Mouse (Mus musculus) hindlimb bud, embryonic 11.5 days (tissue): ENCODE data around the gene Sirpa.

Experiments
- DNase-seq: peaks from one replicate; pipeline ENCODE4 v3.0.0-alpha.2; 2012; ENCODE audit warnings: low read depth, low spot score; ENCODE audit errors: extremely low spot score

Sirpa gene

GRCm38 (mm10) chr2:129605816-129606215 lies 13.2 kb downstream of the Sirpa start:
- DNase-seq: no peak

DNA sequence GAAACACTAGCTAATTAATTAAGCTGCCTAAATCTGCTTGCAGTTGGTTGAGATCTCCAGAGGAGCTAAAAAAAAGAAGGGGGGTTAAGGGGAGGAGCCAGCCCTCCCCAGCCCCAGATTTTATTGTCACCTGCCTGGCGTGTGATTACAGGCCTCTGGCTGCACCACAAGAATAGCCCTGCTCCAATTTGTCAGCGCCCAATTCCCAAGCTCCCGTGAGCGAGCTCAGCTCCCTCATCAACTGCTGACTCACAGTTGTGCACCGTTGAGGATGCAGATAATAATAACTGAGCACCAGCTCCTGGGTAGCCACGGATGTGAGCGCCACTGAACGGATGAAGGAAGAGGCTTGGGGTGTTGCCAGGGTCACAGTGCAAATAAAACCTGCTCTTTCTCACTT lies 13.6 kb downstream of the Sirpa start:
- DNase-seq: no peak

GRCm38 (mm10) chr2:129606899-129607298 lies 14.3 kb downstream of the Sirpa start:
- DNase-seq: no peak

DNA sequence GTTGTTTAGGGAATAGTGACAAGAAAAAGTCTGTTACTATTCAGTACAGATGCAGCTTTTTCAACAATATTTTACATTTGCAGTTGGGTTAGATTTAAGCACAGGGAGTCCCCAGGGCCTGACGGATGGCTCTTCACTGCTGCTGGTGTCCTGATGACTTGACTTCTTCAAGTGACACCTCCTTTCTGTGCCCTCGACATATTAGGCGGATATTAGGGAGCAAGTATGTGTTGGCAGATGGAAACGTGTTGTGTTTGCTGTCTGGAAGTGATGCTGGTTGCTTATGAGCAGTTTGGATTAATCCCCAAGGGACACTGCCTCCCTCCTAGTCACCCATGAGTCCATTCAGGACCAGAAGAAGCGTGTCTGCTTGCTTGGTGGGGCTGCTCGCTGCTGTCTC lies 21.3 kb downstream of the Sirpa start:
- no peak for DNase-seq

DNA sequence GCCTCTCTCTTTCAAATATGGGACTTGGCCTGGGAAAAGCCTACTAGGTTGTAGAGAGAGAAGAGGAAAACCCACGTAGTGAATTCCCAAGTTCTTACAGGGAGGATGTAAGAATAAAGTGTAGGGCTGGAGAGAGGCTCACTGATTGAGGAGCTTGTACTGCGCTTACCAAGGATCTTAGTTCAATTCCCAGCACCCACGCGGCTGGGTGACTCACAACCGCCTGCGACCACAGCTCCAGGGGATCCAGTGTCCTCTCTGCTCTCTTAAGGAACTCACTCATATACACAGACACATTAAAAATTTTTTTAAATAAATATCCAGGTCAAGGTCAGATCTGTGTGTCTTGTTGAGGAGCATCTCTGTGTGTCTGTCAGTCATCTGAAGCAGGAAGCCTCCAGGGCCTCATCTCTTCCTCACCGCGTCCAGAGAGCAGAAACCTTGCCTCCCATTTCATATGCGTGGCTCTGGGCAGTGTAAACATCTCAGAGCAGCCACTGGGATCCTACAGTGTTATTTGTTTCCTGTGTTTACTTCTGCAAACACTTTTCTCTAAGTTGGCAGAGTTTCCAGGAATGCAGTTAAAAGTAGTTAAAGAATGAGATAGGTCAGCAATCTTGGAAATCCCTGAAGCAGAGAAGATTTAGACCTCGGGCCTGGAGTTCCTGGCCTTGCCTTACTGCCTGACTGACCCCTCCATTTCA lies 22.0 kb downstream of the Sirpa start:
- DNase-seq: no peak

- DNase-seq: no peak
Observed at GRCm38 (mm10) chr2:129620148-129620547, 27.5 kb downstream of the Sirpa start.

GRCm38 (mm10) chr2:129620881-129621280 lies 28.2 kb downstream of the Sirpa start:
- no peak for DNase-seq

GRCm38 (mm10) chr2:129621654-129622490 lies 29.2 kb downstream of the Sirpa start:
- DNase-seq: no peak

GRCm38 (mm10) chr2:129622918-129623317 lies 30.3 kb downstream of the Sirpa start:
- DNase-seq: no peak

- DNase-seq: no peak
Observed at GRCm38 (mm10) chr2:129623771-129624170, 31.1 kb downstream of the Sirpa start.

GRCm38 (mm10) chr2:129624246-129624918 lies 31.7 kb downstream of the Sirpa start:
- DNase-seq: no peak

DNA sequence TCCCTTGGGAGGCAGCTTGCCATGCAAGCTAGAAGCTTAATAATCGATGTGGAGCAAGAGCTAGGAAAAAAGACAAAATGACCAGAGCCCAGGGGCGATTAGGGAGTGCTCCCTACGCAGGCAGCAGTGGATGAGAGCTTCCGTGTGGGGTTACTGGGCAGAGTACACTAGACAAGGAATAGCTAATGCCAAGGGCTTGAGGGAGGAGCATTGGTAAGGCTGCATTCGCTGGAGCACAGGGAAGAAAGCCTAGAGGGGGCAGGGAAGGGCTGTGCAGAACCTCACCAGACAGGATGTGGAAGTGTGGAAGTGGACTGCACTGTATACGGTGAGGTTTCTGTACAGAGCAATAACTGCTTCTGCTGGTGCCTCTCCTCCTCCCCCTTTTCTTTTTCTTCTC lies 32.3 kb downstream of the Sirpa start:
- DNase-seq: no peak

GRCm38 (mm10) chr2:129625845-129626244 lies 33.2 kb downstream of the Sirpa start:
- DNase-seq: no peak

GRCm38 (mm10) chr2:129626621-129627061 lies 34.0 kb downstream of the Sirpa start:
- DNase-seq: no peak

GRCm38 (mm10) chr2:129627133-129627532 lies 34.5 kb downstream of the Sirpa start:
- no peak for DNase-seq

DNA sequence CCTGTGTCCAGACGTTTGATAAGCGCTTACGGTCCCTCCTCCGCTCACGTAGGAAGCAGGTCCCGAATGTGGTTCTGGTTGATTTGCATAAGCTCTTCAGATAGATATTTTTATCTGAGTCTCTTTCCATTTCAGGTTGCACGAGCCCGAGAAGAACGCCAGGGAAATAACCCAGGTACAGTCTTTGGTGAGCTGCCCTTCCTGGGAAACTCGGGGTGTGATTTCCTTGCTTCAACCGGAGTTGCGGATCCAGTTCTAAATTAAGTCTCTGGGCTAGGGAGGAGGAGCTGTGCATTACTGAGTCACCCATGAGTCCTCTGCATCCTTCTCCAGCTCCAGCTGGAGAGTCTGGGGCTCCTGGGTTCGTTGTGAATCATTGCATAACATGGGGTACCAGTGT lies 35.2 kb downstream of the Sirpa start:
- no peak for DNase-seq

DNA sequence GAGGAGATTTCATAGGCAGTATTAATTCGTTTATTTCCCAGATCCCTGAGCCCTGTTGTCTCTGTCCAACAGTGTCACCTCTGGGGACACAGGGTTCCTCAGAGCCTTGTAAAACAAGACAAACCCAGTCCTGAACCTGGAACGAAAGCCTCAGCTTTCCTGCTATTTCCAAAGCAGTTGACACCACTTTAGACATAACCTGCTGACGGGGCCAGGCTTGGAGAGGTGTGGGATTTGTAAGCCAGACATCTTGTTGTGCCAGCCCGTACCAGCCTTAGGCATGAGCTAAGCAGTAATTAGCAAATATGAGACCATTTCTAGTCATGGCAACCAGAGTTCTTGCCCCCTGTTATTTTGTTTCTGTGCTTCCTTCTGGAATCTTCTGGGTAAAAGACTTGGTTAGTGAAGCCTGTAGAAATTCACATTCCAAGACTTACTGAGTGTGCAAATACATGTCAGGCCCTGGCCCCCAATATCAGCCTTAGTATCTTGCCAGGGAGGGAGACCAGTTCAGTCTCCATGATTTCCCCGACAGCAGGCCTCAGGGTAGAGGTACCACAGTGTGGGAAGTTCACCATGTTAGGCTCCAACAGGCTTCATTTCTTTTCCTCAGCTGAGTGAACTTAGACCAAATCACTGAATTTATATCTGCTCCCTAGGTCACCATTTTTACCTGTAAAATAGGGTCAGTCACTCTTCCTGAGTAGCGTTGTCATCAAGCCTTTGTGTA lies 36.0 kb downstream of the Sirpa start:
- no peak for DNase-seq

DNA sequence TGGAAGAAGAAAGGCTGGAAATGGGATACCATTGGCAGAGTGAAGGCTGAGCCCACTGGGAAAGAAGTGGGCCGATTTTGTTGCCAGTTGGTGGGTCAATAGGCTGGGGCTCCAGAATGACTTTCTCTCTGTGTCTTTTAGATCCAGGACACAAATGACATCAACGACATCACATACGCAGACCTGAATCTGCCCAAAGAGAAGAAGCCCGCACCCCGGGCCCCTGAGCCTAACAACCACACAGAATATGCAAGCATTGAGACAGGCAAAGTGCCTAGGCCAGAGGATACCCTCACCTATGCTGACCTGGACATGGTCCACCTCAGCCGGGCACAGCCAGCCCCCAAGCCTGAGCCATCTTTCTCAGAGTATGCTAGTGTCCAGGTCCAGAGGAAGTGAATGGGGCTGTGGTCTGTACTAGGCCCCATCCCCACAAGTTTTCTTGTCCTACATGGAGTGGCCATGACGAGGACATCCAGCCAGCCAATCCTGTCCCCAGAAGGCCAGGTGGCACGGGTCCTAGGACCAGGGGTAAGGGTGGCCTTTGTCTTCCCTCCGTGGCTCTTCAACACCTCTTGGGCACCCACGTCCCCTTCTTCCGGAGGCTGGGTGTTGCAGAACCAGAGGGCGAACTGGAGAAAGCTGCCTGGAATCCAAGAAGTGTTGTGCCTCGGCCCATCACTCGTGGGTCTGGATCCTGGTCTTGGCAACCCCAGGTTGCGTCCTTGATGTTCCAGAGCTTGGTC lies 37.3 kb downstream of the Sirpa start:
- DNase-seq: no peak

GRCm38 (mm10) chr2:129630532-129630886 lies 37.9 kb downstream of the Sirpa start:
- no peak for DNase-seq

GRCm38 (mm10) chr2:129630978-129631660 lies 38.5 kb downstream of the Sirpa start:
- no peak for DNase-seq
